Mouse (Mus musculus) activated CD4-positive, CD25-positive, alpha-beta regulatory T cell, adult 4 months (primary cell): ENCODE measurements around the gene Psmb1. TPM values are rescaled to one million over a fixed set of nuclear protein-coding genes. Genes with fewer than 3 reads are reported as not detected.
"Not testable (repeated sequence)": the region's sequence is repeated elsewhere in the genome, so short reads cannot be mapped to it uniquely, and the experiment has no call there.

Experiments used
- ATAC-seq: one replicate; pipeline ENCODE4 v1.8.0; 2017
- polyA plus RNA-seq, 2 experiments: library from polyadenylated mRNA; unstranded; fragments of 100-300 nt; shearing (Covaris generic); gene quantifications; one replicate each; pipeline ENCODE4 v1.2.1; 2017

Psmb1 gene
- polyA plus RNA-seq, result 100 to 1,000 TPM; 384 to 432 TPM

DNA sequence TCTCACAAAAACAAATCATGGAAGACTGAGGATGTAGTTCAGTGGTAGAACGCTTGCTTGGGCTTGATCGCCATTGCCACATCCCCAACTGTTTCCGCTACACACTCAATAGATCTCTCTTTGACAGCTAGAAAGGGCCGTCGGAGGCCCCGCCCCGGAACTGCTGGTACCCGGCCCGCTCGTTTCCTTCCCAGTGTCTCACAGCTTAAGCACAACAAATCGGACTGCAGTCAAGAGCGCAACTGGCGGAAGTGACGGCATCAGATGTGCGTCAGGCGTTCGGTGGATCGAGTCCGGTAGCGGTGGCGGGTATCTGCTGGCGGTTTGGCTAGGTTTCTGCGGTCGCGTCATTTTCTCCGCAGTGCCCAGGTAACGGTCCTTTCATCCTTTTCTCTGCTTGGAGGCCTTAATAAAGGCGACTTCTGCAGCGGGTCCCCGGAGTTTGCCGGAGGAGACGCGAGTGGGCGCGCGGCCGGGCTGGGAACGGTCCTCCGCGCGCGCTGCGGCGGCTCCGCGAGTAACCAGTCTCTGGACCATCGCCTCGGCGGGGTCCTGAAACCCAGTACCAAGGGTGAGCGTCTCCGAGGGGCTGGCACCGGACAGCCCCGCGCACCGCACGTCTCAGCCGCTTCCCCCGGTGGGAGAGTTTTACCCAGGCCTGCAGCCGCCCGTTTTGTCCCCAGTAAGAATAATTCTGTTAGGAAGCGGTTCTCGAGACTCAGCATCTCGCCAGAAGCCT is at the start of gene Psmb1, which contains the start of gene Tbp:
Psmb1 (minus strand) TSS at position 96 of the 739 bp plus-strand sequence.
Tbp (plus strand) TSS at position 233 of the 739 bp plus-strand sequence.
- peak; percentile 87 for ATAC-seq

DNA sequence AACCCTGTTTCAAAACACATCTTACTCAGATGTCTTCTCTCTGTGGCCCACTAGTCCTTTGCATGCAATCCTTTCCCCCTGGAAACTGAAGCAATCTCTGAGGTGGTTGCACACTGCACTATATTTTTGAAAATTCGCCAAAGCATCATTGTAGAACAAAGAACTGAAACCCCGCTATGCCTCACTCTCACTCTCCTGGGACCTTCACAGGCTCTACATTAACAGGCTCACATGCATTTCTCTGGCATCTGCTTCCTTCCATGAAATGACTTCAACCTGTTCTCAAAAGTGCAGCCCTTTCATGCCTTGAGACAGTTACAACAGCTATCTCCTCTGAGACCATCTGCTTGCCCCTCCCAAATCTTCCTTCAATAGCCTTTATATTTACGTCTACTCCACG is 46.9 kb upstream of the Psmb1 start:
- no peak for ATAC-seq

DNA sequence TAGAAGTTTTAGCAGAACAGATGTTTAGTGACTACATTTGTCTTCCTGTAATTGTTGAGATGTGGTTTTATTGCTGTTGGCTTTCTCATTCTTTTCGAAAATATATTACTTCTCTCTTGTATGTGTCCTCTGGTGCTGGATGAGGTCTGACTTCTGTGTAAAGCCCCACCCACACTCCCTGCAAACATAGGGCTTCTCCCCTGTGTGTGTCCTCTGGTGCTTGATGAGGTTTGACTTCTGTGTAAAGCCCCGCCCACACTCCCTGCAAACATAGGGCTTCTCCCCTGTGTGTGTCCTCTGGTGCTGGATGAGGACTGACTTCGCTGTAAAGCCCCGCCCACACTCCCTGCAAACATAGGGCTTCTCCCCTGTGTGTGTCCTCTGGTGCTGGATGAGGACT is 44.3 kb upstream of the Psmb1 start:
- ATAC-seq, result not testable (repeated sequence)

DNA sequence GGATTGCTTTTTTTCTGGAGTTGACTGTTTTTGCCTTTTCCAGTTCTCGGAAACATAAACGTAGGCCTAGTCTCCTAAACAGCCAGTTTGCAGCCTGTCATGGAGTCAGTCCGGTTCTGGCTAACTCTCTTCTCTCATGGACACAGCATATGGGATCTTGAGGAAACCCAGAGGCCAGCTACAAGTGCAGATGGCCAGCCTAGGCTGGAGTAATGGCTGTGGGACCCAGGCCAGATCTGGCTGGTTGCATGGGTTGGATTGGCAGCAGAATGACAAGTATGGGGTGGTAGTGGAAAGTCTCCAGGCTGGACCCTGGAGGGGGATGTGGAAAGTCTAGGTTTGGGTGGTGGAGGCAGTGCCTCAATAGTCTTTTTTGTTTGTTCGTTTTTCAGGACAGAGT is 40.8 kb upstream of the Psmb1 start:
- ATAC-seq, result no peak

DNA sequence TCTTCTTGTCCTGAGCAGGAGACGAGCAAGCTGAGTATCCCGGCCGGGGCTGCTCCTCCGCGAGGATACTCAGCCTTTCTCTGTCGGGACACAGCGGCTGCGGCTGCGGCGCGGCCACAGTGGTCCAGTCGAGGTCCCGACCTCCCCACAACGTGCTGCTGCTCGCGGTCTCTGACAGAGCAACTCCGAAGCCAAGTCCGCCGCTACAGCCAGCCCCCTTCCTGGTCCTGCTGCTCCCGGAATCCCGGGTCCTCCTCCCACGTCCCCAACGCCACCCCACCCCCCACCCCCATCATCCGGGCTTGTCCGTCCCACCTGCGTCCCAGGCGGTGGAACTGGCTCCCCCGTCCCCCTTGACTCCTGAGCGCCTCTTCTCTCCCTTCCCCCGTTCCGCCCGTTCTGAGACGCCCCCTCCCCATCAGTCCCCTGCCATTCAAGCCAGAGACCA is 36.9 kb upstream of the Psmb1 start:
- no peak for ATAC-seq

DNA sequence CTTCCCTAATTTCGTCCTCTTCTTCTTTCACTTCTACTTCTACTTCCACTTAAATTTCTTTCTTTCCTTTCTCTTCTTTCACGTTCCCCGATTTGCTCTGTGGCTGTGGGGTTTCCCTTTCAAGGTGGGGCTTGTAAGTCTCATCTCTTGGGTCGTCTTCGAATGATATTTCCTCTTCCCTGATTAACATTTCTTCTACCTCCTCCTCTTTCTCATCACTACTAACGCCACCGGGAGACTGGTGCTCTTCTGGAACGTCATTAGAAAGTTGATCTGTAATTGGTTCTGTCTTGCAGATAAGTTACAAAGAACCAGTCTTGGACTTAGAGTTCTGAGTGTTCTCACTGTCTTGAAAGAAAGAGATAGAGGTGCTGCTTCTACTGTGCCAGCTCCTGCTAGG is 36.4 kb upstream of the Psmb1 start:
- peak; percentile 79 for ATAC-seq

DNA sequence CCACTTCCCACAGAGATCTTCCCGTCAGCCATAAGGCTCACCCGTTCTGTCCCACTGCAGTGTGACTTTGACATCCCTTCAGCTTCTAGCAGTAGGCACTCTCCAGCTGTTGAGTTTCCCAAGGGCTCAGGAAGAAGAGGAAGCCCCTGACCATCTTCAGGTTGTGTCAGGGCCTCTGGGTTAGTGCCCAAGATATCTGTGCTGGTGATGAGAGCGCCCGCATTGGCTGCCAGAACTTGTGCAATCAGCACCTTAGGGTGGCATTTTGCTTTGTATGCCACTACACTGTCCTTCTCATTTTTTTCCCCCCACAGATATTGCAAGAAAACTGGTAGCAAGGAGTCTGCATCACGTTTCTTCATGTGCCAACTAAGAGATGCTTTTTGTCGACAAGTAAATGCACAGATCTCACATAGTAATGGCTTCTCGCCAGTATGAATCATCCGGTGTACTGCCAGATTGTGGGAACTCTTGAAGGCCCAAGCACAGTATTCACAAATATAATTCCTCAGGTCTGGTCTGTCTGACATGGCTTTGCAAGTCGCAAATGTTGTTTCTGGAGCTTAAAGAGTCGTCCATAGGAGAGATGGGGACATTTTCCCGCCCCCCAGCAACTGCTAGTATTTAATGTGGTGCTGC is 35.7 kb upstream of the Psmb1 start:
- ATAC-seq, result no peak

DNA sequence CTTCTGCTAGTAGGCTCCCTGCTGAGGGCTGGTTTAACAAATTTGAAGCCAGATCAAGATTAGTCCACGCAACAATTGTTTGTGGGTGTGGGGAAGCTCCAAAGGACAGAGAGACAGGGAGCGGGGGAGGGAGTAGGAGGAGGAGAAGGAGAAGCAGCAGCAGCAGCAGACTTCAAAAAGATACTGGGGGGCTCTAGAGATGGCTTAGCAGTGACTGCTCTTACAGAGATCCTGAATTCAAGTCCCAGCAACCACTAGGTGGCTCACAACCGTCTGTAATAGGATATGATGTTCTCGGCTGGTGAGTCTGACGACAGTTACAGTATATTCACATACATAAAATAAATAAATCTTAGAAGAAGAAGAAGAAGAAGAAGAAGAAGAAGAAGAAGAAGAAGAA is 30.6 kb upstream of the Psmb1 start:
- ATAC-seq, result no peak

DNA sequence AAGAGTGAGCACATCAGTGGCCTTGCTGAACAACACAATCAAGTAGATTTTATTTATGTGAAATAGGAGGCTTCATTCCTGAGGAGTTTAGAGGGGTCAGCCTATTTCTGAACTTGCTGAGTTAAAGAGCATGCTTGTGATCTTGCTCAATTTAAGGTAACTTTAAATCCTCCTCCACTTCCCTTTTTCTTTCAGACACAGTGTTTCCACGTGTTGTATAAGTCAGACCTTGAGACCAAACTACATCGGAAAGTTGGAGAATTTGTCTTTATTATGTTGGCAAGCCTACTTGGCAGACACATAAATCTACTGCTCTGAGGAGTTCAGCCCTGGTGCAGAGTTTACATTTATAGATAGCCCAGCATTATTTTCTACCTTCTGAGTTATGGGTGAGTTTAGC is 29.3 kb upstream of the Psmb1 start:
- ATAC-seq, result no peak

DNA sequence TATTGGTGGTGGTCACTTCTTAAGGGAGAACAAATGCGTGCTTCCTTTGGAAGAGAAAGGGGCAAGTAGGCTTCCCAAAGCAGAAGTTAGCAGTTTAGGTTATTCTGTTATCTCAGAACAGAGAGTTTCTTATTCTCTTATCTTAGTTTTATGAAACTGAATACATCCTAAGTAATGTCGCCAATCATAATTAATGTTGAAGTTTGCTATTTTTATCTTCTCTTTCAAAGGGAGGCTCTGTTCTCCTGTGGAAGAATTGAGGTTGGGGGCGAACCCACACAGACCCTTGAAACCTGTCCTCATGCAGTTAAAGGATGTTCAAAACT is 28.2 kb upstream of the Psmb1 start:
- ATAC-seq, result no peak

DNA sequence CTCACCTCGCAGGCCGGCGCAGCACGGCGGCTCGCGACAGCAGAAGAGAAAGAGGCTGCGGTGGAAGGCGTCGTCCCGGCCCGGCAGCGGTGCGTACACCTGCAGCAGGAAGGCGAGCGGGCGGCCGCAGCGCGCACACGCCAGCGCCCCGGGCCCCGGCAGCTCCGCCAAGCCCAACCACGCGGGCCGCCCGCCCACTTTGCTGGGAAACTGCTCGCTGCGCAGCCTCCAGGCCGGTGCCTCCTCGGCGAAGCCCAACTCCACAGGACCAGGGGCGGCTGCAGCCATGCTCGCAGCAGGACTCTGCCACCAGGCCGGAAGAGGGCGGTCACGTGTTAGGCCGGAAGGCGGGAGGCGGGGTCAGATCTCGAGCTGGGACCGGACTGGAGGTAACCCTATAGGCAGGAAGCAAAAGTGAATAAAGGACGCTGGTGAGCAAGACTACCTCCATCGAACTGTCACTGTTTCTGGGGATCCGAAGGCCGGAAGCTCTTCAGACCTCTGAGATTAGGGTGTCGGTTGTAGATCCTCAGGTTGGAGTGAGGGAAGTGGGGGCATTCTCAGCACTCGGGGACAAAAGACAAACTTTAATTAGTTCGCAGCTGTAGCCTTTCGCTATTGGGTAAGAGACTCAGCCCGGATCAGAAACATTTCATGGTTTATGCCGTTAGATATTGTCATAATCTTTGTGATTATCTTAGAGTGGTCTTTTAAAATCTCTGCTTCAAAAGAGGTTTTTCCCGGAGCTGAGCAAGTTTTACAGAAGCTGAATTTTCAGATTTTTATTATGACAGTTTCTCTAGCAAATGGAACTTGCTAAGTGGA is 27.6 kb upstream of the Psmb1 start, which contains the start of gene Pdcd2:
Pdcd2 (minus strand) TSS at position 316 of the 825 bp plus-strand sequence.
- ATAC-seq, result peak; percentile 97

DNA sequence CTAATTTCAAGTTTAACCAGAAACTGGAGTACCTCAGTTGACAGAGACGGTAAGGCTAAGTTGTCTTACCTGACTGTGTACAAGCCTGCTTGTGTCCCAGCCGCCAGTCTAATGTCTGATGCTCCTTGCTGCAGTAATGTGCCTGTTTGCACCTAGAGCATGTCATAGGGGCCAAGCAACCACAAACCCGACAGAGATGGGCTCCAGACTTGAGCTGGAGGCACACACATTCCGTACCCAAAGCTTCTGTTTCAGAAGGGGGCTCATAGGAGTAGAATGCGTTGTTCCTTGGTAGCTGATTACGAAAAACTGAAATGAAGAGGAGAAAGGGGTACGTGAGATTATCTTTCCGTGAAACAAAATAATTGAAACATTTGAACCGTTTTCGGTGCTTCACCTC is 26.8 kb upstream of the Psmb1 start:
- no peak for ATAC-seq

DNA sequence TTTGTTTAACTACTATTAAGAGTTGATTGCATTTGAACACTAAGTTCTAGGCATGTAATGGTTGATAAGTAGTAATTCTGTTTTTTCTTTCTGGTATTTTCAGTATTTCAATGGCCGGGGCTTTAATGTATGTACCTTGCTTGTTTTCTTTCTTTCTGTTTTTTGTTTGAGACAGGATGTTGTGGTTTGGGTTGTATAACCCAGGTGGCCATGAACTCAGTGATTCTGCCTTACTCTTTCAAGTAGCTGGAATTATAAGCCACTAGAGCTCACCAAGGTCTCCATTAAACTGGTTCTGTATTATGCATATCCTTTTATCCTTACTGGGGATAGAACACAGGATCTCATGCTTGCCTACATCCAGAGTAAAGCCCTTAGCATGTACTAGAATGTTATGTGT is 19.2 kb upstream of the Psmb1 start:
- ATAC-seq, result peak; percentile 77

DNA sequence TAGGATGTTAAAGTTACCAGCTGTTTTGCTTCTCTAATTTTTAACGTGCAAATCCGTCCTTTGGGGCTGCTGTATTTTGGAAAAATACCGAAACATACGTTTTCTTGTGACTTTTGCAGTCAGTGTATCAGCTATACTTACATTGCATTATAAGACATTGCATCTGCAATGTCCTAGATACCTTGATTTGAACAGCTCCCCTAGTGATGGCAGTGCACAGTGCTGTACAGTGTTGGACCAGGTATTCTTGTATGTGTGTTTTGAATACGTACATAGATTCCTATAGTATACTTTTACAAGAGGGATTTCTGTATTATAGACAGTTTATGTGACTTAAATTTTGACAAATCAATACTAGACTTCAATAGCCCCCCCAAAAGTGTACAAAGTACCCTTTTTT is 18.6 kb upstream of the Psmb1 start:
- peak; percentile 44 for ATAC-seq

DNA sequence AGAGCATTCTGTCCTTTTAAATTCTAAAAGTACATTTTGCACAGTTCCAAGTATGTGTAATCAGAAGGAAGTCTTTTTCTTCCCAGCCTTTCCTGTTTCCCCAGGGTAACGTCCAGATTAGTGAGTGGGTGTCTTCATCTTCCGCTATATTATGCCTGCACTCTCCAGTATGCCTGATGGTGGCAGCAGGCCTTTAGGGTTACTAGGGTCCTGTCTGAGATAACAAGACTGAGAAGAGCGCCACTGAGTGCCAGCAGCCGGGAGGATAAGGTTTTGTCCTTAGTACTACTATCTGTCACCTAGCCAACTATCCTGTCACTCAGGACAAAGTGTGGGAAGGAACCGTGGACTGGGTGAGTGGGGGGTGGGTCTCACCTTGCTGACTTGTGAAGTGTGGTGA is 18.2 kb upstream of the Psmb1 start:
- ATAC-seq, result no peak

DNA sequence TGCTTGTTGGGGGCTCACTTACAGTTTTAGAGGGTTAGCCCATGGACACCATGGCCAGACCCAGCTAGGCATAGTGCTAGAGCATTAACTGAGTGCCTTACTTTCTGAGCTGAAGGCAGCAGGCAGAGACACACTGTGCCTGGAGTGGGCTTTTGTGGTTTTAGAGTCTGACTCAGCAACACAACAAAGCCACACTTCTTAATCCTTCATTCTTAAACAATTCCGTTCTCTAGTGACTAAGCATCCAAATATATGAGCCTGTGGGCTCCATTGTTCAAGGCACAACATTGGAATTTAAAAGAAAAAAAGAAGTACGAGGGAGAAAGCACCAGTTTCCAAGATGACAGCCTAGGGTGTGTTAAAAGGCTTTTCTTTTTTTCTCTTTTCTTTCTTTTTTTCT is 11.1 kb upstream of the Psmb1 start:
- no peak for ATAC-seq

DNA sequence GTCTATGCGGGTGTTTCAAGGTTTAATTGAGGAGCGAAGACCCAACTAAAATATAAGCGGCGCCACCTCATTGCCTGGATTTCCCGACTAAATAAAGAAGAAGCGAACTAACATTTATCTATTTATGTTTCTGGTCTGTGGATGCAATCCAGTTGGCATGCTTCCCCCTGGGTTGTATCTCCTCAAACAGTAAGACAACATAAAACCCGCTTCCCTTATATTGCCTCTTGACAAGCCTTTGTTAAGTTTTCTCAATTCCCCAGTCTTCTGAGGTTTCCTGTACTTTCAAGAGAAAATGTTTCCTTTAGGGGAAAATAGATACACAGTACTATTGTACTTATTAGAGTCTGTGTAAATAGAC is 818 bp downstream of the Psmb1 start:
- ATAC-seq, result no peak

DNA sequence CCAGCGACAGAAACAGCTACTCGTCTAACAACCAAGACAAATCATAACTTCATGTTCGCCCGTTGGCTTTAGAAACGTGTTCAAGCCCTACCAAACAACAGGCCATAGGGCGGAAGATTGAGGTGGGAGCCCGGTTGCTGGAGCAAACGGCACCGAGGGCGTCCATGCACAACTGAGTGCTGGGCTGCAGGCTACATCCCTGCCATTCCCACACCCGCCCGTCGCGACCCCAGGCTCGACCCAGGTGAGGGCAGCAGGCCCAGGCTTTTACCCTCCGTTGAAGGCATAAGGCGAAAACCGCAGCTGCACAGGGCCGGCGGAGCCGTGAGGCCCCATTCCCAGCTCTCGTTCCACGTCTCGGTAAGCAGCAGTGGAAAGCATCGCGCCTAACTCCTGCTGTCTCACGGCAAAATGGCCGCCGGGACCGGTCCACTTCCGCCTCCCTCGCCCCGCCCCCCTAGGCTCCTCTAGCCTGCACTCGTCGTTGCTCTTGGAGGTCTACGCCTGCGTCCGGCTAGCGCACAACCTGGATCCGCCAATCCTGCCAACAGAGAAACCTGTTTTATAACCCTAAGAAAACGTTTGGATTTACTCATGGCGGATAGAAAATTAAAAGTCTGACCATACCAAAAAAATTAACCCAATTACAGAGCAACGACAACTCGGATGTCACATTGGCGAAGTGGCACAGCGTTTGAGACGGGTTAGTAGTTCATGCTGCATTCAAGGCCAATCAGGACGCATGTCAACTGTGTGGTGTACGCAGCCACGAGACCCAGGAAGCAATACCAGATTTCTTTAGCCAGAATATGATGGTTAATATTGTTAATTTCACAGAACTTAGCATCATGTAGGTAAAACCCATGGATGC is 1.4 kb downstream of the Psmb1 start:
- ATAC-seq, result peak; percentile 76

DNA sequence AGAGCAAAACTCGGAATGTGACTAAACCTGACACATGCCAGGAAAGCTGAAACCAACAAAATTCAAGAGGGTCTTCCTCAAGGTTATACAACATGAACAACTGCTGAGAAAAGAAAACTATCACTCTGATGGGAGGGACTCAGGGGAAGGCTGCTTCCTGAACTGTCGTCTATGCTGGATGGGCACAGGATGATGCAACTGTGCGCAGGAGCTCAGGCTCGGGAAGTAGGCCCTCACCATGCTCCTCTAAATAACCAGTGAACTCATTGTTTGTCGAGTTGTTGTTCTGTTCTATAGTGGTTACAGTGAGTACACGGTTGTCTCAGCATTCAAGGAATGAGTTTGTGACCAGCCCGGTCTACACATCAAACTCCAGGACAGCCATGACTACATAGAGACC is 9.0 kb downstream of the Psmb1 start:
- no peak for ATAC-seq

DNA sequence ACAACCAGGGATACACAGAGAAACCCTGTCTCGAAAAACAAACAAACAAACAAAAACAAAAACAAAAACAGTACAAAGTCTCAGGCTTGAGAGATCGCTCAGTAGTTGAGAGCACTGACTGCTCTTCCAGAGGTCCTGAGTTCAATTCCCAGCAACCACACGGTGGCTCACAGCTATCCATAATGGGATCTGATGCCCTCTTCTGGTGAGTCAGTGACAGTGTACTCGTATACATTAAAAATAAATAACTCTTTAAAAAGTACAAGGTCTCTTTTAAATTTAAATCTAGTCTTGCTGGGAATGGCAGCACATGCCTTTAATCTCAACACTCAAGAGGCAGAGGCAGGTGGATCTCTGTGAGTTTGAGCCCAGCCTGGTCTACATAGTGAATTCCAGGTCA is 26.9 kb downstream of the Psmb1 start:
- no peak for ATAC-seq

DNA sequence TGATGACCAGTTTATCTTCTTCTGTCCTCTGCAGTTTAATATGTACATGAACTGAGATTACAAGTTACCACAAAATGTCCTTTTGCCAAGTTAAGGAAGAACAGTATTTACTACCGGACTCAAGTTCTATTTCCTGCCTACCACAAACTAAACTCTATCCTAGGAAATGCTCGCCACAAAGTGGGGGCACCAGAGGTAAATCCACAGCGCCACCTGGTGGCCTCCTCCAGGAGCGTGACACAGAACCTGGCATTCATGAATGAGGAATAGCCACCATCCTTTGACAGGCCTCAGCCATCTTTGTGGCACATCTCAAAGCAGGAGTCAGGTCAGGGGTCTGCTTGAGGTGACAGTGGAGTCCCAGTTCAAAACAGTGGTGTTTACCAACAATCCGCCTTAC is 31.9 kb downstream of the Psmb1 start:
- ATAC-seq, result peak; percentile 41

DNA sequence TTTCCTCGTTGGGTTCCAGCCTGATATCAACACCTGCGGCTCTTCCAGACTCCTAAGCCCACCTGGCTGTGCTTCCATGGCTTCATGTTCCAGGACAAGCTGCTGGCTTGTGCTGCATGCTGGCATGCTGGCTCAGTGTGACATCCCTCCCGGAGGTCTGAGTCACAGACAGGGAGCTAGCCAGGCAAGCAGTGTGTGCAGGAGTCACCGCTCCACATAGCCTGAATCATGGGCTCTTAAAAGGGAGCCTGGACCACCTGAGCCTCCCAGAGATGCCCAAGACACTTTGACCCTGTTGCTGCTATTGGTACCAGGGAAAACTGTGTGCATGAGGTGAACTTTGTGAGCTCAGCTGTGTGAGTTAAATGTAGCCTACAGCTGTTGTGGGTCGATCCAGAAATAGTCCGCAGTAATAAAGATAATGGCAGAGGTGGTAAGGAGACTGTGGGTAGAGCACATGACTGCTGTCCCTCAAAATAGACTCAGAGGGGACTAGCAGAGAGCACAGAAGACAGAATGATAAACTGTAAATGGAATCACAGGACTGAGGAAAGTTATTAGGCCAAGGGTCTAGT is 37.5 kb downstream of the Psmb1 start:
- no peak for ATAC-seq
